13 mouse cellular contexts compared by ENCODE assay signal in the genomic region with DNA sequence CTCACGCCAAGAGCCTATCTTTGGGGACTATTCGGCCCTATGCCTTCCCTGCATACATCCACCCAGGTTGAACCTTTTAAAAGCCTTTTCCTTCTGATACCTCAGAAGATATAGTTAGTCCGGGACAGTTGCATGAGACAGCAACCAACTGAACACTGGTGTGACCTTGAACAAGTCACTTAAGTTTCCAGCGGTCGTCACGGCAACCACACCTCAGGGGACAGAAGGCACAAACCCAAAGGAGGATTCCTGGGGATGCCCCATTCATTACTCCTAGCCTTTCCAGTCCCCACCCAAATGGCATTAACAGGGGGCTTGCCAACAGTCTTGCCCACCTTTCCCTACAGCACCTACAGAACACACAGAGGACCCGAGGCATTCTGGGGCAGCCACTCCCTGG. TPM values are rescaled to one million over a fixed set of nuclear protein-coding genes. Genes with fewer than 3 reads are reported as not detected.
A peak's percentile ranks its signal among the peaks of the same experiment; 100 is the strongest.
DNase-seq lines count a peak whose midpoint lies in the region; ATAC-seq lines count a peak whose summit lies in the region.
"Had no signal": no experiment of that assay in that cellular context is flagged by ENCODE, and none has a peak within 500 bp of the region (broad histone marks: within the 10 kb centered on the region; RNA-seq: fewer than 3 reads in every experiment).

No protein-coding gene starts in this region.

- H3K27ac ChIP-seq in embryonic facial prominence, embryonic 14.5 days (replicated peaks; ENCODE audit: low read depth, low read length) = no peak overlapping the region
- H3K27ac ChIP-seq in hindbrain, embryonic 13.5 days = 0 out of 2 replicates have a peak overlapping the region, but pooled peaks have one; percentile 92
- H3K27ac ChIP-seq in midbrain, embryonic 15.5 days = peak overlapping the region; percentile 91

- peak overlapping the region; percentile 100 for H3K4me2 ChIP-seq in embryonic facial prominence, embryonic 14.5 days (ENCODE audit: low read depth, low read length)
- peak overlapping the region; percentile 98 for H3K4me2 ChIP-seq in hindbrain, embryonic 13.5 days
- peak overlapping the region; percentile 94 for H3K4me2 ChIP-seq in midbrain, embryonic 15.5 days

- no peak for ATAC-seq in embryonic facial prominence, embryonic 14.5 days (ENCODE audit: low read depth)
- no peak for ATAC-seq in hindbrain, embryonic 13.5 days (ENCODE audit: low FRiP score)
- ATAC-seq in midbrain, embryonic 15.5 days (replicated peaks) = no peak
- ATAC-seq: activated CD4-positive, CD25-positive, alpha-beta regulatory T cell, adult 4 months had no signal

- no peaks in the 10 kb centered on the region for H3K9me3 ChIP-seq in embryonic facial prominence, embryonic 14.5 days (ENCODE audit: control insufficient read depth, low read length)
- H3K9me3 ChIP-seq in hindbrain, embryonic 13.5 days = no peaks in the 10 kb centered on the region
- no peaks in the 10 kb centered on the region for H3K9me3 ChIP-seq in midbrain, embryonic 15.5 days

- H3K4me1 ChIP-seq in embryonic facial prominence, embryonic 14.5 days (ENCODE audit: control insufficient read depth, insufficient read depth, low read length) = peaks cover 4% of the 10 kb centered on the region; the same call in 1 of the 2 replicates
- peaks cover 73% of the 10 kb centered on the region for H3K4me1 ChIP-seq in hindbrain, embryonic 13.5 days (replicated peaks)
- peaks cover 68% of the 10 kb centered on the region for H3K4me1 ChIP-seq in midbrain, embryonic 15.5 days

- H3K36me3 ChIP-seq in embryonic facial prominence, embryonic 14.5 days (ENCODE audit: control insufficient read depth, insufficient read depth, low read length) = no peaks in the 10 kb centered on the region
- H3K36me3 ChIP-seq in hindbrain, embryonic 13.5 days = no peaks in the 10 kb centered on the region
- H3K36me3 ChIP-seq in midbrain, embryonic 15.5 days (replicated peaks) = no peaks in the 10 kb centered on the region

- 88% methylated on average over 7 of the region's 7 CpGs for WGBS in embryonic facial prominence, embryonic 14.5 days
- WGBS in hindbrain, embryonic 13.5 days = 92% methylated on average over 7 of the region's 7 CpGs
- WGBS in midbrain, embryonic 15.5 days = 84% methylated on average over 7 of the region's 7 CpGs

- H3K27me3 ChIP-seq in embryonic facial prominence, embryonic 14.5 days (replicated peaks; ENCODE audit: control insufficient read depth, insufficient read depth, low read length) = peaks cover 32% of the 10 kb centered on the region
- H3K27me3 ChIP-seq in hindbrain, embryonic 13.5 days = peaks cover 39% of the 10 kb centered on the region
- H3K27me3 ChIP-seq in midbrain, embryonic 15.5 days (replicated peaks) = no peaks in the 10 kb centered on the region; the same call in 1 of the 2 replicates

- peak overlapping the region; percentile 54; the same call in 1 of the 2 replicates for H3K4me3 ChIP-seq in embryonic facial prominence, embryonic 14.5 days (ENCODE audit: low read depth, low read length)
- peak overlapping the region; percentile 58 for H3K4me3 ChIP-seq in hindbrain, embryonic 13.5 days
- peak overlapping the region; percentile 75 for H3K4me3 ChIP-seq in midbrain, embryonic 15.5 days

- peak; percentile 37 for DNase-seq in cerebellum, adult 11-12 months
- no peak for DNase-seq in cerebellum, postnatal 36 days
- no peak for DNase-seq in embryonic facial prominence, embryonic 14.5 days (ENCODE audit: low spot score)
- no peak for DNase-seq in thymus, postnatal 4 days
- no peak for DNase-seq in urinary bladder, postnatal 25 days (ENCODE audit: low spot score)
- DNase-seq in kidney, adult 8-10 months = no peak
- DNase-seq: kidney, postnatal 14 days; lung, adult 2 months; retina, postnatal 1 day; thymus, postnatal 36 days had no signal

- no peak overlapping the region for H3K9ac ChIP-seq in embryonic facial prominence, embryonic 14.5 days (ENCODE audit: low read depth, low read length)
- peak overlapping the region; percentile 86 for H3K9ac ChIP-seq in hindbrain, embryonic 13.5 days
- peak overlapping the region; percentile 85 for H3K9ac ChIP-seq in midbrain, embryonic 15.5 days

RNA-seq across cellular contexts. Expression of a gene that starts 6.3 kb away (rescaled TPM):
- 37.3 and 45.8 TPM in 2 replicates for polyA plus RNA-seq in embryonic facial prominence, embryonic 14.5 days (2014; fragmentation: Nextera tagmentation; extraction: Ambion mirVana)
- polyA plus RNA-seq in hindbrain, embryonic 13.5 days (2015; fragmentation: Nextera tagmentation; extraction: Ambion mirVana) = 42.8 and 49.8 TPM in 2 replicates
- 153 and 155 TPM in 2 replicates for polyA plus RNA-seq in midbrain, embryonic 15.5 days (2015; fragmentation: Nextera tagmentation; extraction: Ambion mirVana)
- polyA plus RNA-seq: activated CD4-positive, CD25-positive, alpha-beta regulatory T cell, adult 4 months had no signal
